Mouse (Mus musculus): Measurements from ENCODE around the gene Tnfsf18.

Tnfsf18 gene

DNA sequence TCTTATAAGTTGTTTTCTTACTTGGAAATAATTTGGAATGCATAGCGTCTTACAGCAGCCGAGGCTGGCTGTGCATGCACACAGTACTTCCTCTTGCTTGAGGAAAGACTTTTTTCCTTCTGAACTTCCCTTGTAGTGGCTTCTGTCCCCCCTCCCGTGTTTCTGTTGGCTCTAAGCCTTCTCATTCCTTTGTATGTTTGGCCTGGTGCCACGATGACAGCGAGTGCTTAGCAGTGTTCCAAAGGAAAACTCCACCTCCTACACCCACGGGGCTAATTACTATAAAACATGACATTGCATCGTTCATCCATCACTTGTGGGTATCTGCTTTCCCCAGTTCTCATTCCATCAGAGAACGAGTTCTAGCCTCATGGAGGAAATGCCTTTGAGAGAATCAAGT, at the start of gene Tnfsf18:
Gene Tnfsf18 (plus strand): TSS at position 313 of the 400 bp plus-strand sequence.
- no peak for DNase-seq (ENCODE audit: low read depth, low spot score)

DNA sequence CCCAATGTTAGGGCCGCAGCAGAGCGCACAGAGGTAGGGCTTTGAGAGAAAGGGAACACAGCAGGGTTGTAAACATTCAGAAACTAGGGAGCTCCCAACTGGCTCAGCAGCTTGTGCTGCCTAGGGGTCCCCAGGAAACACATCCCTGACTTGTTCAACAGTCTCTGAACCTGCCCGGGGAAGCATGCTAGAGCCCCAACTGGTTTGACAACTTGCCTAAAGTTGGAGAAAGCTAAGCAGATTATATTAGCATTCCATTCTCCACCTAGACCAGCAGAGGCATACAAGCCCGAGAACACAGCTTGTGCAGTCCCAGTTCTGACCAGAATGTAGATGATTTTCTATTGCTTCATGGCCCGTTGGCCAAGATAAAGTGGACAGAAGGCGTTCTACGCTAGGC, 49.6 kb upstream of the Tnfsf18 start:
- DNase-seq (ENCODE audit: low read depth, low spot score), result no peak

- peak; percentile 4 for DNase-seq (ENCODE audit: low read depth, low spot score)
Observed at GRCm38 (mm10) chr1:161451683-161452245, 42.7 kb upstream of the Tnfsf18 start.

DNA sequence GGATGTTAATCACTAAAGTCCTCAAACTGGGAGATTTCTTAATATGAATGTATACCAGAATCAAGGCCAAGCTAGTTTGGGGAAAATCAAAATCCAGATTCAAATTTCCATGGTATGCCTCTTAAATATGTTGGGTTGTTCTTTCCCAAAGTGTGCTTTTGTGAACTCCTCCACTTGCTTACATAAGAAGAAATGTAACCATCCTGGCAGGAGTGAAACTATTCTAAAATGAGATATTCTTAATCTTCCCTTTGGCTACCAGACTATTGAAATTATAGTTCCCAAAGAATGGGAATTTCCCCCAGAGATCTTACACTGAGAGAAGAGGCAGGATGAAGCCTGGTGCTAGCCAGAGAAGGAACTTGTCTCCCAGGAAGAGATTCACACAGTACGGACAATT, 42.2 kb upstream of the Tnfsf18 start:
- no peak for DNase-seq (ENCODE audit: low read depth, low spot score)

DNA sequence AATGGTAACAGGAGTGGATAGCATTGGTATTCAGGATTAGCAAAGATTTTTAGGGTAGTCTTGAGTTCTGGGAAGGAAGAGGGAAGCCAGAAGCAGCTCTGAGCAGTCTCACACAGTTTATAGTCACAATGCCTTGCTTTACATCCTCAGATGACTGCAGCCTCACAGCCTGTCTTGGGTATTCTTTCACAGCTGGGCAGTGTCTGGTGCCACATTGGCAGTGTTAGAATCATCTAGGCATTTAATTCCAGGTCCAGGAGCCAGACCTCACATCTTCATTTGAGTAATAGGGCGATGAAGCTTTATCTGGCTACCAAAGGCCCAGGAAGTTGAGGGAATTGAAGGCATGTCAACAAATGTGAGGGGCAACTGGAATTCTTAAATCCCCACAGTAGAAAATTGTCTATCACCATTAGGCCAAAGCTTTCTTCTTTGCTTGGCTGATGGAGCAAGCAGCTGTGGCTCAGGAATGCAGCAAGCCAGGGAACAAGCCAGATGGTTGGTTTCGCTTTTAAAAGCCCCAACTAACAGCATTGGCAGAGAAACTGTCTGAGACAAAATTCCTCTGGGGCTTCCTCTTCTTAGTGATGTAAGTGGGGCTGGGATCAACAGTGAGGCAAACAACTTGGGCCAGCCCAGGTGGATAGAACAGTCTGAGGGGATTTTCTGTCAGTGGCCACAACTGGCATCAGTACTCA, 30.9 kb upstream of the Tnfsf18 start:
- DNase-seq (ENCODE audit: low read depth, low spot score), result no peak

GRCm38 (mm10) chr1:161477221-161477620, 17.2 kb upstream of the Tnfsf18 start:
- no peak for DNase-seq (ENCODE audit: low read depth, low spot score)

- DNase-seq (ENCODE audit: low read depth, low spot score), result no peak
Observed at GRCm38 (mm10) chr1:161479854-161480253, 14.6 kb upstream of the Tnfsf18 start.

GRCm38 (mm10) chr1:161482211-161482610, 12.2 kb upstream of the Tnfsf18 start:
- DNase-seq (ENCODE audit: low read depth, low spot score), result no peak

GRCm38 (mm10) chr1:161487069-161487468, 7.4 kb upstream of the Tnfsf18 start:
- DNase-seq (ENCODE audit: low read depth, low spot score), result no peak

DNA sequence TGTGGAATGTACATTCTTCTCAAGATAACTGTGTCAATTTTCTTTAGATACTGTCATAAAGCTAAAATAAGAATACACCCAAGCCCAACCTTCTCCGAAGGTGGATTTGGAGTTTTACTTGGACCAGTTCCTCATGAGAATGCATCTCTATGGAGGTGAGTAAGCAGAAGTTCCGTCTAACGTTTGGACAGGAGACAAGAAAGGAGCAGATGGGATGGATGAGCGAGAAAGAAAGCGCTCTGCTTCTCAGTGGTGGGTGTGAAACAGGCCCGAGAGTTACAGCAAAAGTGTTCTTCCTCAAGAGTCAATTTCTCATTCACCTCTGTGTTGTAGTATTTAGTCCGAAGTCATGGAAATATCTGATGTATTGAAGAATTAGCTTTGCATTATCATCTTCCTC, 2.7 kb upstream of the Tnfsf18 start:
- no peak for DNase-seq (ENCODE audit: low read depth, low spot score)

DNA sequence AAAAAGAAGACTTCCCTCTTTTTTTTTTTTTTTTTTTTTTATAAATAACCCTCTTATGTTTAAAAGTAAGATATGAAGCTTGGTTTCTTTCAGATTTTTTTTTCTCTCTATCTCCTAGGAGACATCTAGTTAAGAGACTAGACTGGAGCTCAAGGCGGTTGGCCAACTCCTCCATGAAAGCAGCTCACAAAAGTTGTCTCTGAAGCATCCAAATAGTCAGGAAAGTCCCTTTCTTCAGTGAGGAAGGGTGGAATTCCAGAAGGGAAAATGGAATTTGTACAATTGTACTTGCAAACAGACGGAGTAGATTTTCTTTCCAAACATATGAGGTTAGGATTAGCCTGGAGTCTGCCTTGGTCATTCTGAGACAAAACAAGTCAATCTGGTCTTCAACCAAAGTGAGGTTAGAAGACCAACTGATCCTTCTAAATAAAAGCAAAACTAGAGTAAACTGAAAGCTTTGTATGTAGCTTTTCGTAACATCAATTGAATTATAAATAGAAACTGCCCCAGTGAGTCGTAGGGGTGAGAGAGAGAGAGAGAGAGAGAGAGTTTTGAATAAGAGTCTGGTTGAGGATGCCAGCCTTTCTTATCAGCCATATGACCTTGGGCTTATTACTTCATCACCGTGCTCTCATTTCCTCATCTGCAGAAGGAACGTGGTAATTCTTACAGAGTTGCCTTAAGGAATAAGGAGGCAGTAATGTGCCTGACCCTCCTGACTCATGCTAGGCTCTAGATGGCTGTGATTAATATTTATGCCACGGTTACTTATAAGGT, 2.6 kb downstream of the Tnfsf18 start:
- no peak for DNase-seq (ENCODE audit: low read depth, low spot score)

GRCm38 (mm10) chr1:161500114-161500810, 5.8 kb downstream of the Tnfsf18 start:
- no peak for DNase-seq (ENCODE audit: low read depth, low spot score)

DNA sequence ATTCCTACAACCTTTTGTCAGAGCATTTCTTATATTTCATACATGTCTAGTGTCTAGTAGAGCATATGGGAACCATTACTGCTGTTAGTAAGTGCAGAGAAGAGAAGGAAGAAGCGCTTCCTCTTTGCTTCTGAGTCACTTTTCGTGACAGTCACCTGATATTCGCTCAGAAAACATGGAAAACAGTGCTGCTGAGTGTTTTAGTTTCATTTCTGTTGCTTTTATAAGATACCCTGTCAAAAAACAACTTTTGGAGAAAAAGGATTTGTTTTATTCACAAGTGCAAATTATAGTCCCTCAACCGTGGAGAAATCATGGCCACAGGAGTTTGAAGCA, 6.3 kb downstream of the Tnfsf18 start:
- no peak for DNase-seq (ENCODE audit: low read depth, low spot score)

DNA sequence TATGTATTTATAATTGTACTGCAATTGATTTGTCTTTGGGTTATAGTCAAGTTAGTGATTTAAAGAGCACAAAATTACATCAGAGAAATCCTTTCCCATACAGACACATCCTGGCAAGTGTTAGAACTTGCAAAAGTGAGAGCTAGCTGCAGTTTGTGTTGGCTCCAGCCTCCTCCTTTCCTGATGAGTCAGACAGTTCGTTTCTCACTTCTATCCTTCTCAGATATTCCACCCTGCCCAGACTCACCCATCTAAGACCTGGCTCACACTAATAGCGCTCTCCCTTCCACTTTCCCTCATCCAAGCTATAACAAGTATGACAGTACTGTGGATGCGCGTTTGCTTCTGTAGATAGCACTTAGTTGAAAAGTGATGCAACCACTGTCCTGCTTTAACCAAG, 11.9 kb downstream of the Tnfsf18 start:
- no peak for DNase-seq (ENCODE audit: low read depth, low spot score)

DNA sequence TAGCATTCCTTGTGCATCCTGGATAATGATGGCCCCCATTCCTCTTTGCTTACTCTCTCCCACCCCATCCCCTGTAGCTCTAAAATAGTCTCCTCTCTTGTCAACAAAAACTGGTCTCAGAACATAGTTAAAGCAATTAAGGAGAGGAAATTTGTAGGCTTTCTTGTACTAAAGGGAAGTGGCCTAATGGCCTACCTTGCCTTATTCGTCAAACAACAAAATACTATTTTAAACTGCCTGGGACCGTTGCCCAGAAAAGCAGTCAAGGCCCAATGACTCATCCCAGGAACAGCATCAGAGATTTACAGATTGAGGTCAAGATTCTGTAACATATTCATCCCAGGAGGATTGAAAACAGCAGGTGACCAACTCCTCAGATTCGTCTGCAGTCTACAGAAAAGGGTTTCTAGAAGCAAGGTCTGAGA, 13.2 kb downstream of the Tnfsf18 start:
- no peak for DNase-seq (ENCODE audit: low read depth, low spot score)

DNA sequence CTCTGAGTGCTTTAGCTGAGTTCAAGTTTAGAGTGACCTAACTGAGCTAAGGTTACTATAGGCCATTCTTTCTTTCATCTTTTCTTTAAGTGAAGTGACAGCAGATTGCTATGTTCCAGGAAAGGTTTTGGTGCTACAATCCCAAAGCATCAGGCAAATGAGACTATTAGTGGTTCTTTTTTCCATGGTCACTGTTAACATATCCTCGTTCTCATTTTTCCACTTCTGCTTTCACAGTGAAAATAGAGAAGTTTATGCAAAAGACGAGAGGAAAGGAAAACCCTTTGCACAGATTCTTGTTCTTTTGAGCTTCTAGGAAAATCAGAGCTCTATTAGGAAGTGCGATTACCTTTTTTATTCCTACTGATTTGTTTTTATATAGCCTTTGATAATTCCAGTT, 22.9 kb downstream of the Tnfsf18 start:
- no peak for DNase-seq (ENCODE audit: low read depth, low spot score)

GRCm38 (mm10) chr1:161520223-161520622, 25.8 kb downstream of the Tnfsf18 start:
- DNase-seq (ENCODE audit: low read depth, low spot score), result no peak

DNA sequence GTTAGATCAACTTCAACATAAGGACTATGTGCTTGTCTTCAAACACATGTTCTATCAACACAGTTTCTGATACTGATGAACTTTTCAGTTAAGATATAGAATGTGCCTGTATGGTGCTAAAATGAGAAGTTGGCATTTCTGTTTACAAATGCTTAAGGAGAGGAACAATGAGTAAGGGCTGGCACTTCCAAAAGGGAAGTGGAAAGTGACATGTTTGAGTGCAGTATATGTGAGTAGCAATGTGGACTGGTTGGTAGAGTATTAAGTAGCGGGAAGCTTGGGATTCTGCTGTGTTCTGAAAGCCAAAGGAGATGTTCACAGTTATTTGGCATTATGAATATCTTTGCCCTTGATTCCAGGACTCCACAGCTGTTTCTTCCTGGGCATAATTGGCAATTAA, 33.7 kb downstream of the Tnfsf18 start:
- DNase-seq (ENCODE audit: low read depth, low spot score), result no peak

GRCm38 (mm10) chr1:161550596-161551095, 56.2 kb downstream of the Tnfsf18 start:
- no peak for DNase-seq (ENCODE audit: low read depth, low spot score)

GRCm38 (mm10) chr1:161552098-161552497, 57.6 kb downstream of the Tnfsf18 start:
- DNase-seq (ENCODE audit: low read depth, low spot score), result no peak

Data from ZHBTc4 (cell line).